Mouse (Mus musculus): ENCODE data around the gene Rac2. TPM values are rescaled to one million over a fixed set of nuclear protein-coding genes. Genes with fewer than 3 reads are reported as not detected.

Rac2 gene
- polyA plus RNA-seq, 1 experiment from 2014 or later = 7.6 TPM

- Histone ChIP-seq H3K9ac (ENCODE audit: low read depth, low read length) (no peak overlapping the region), H3K9me3 (ENCODE audit: control insufficient read depth, low read length) (no peaks in the 10 kb centered on the region), H3K36me3 (ENCODE audit: control insufficient read depth, insufficient read depth, low read length) (no peaks in the 10 kb centered on the region), H3K4me3 (ENCODE audit: low read length) (no peak overlapping the region), H3K27ac (ENCODE audit: low read depth, low read length) (no peak overlapping the region), H3K4me1 (ENCODE audit: control insufficient read depth, insufficient read depth, low read length) (peaks cover 14% of the 10 kb centered on the region), H3K4me2 (replicated peaks; ENCODE audit: low read depth, low read length) (no peak overlapping the region), H3K27me3 (ENCODE audit: control insufficient read depth, insufficient read depth, low read length) (no peaks in the 10 kb centered on the region)
- no peak for ATAC-seq (ENCODE audit: low FRiP score, low TSS enrichment)
- 69% methylated on average over 4 of the region's 4 CpGs for WGBS
Observed at GRCm38 (mm10) chr15:78576284-78576810, 3.8 kb upstream of the Rac2 start.

- H3K4me2 ChIP-seq (replicated peaks; ENCODE audit: low read depth, low read length) = no peak overlapping the region
- 94% methylated on average over 5 of the region's 5 CpGs for WGBS
- no peak overlapping the region for H3K4me3 ChIP-seq (ENCODE audit: low read length)
- no peaks in the 10 kb centered on the region for H3K36me3 ChIP-seq (ENCODE audit: control insufficient read depth, insufficient read depth, low read length)
- H3K9me3 ChIP-seq (ENCODE audit: control insufficient read depth, low read length) = no peaks in the 10 kb centered on the region
- no peak overlapping the region for H3K27ac ChIP-seq (ENCODE audit: low read depth, low read length)
- H3K9ac ChIP-seq (ENCODE audit: low read depth, low read length) = no peak overlapping the region
- no peaks in the 10 kb centered on the region for H3K4me1 ChIP-seq (ENCODE audit: control insufficient read depth, insufficient read depth, low read length)
- no peak for ATAC-seq (ENCODE audit: low FRiP score, low TSS enrichment)
- no peaks in the 10 kb centered on the region for H3K27me3 ChIP-seq (ENCODE audit: control insufficient read depth, insufficient read depth, low read length)
Observed at GRCm38 (mm10) chr15:78572270-78572600, 348 bp downstream of the Rac2 start.

GRCm38 (mm10) chr15:78571554-78572269 lies 871 bp downstream of the Rac2 start:
- H3K27me3 ChIP-seq (ENCODE audit: control insufficient read depth, insufficient read depth, low read length) = no peaks in the 10 kb centered on the region
- H3K4me1 ChIP-seq (ENCODE audit: control insufficient read depth, insufficient read depth, low read length) = no peaks in the 10 kb centered on the region
- no peak overlapping the region for H3K4me3 ChIP-seq (ENCODE audit: low read length)
- ATAC-seq (ENCODE audit: low FRiP score, low TSS enrichment) = no peak
- no peaks in the 10 kb centered on the region for H3K36me3 ChIP-seq (ENCODE audit: control insufficient read depth, insufficient read depth, low read length)
- H3K9me3 ChIP-seq (ENCODE audit: control insufficient read depth, low read length) = no peaks in the 10 kb centered on the region
- H3K4me2 ChIP-seq (replicated peaks; ENCODE audit: low read depth, low read length) = no peak overlapping the region
- H3K27ac ChIP-seq (ENCODE audit: low read depth, low read length) = no peak overlapping the region
- no peak overlapping the region for H3K9ac ChIP-seq (ENCODE audit: low read depth, low read length)
- WGBS = 51% methylated on average over 16 of the region's 16 CpGs

GRCm38 (mm10) chr15:78570170-78570569 lies 2.4 kb downstream of the Rac2 start:
- 96% methylated on average over 5 of the region's 5 CpGs for WGBS
- no peaks in the 10 kb centered on the region for H3K4me1 ChIP-seq (ENCODE audit: control insufficient read depth, insufficient read depth, low read length)
- H3K27me3 ChIP-seq (ENCODE audit: control insufficient read depth, insufficient read depth, low read length) = no peaks in the 10 kb centered on the region
- no peaks in the 10 kb centered on the region for H3K36me3 ChIP-seq (ENCODE audit: control insufficient read depth, insufficient read depth, low read length)
- H3K27ac ChIP-seq (ENCODE audit: low read depth, low read length) = no peak overlapping the region
- no peak overlapping the region for H3K4me2 ChIP-seq (replicated peaks; ENCODE audit: low read depth, low read length)
- H3K9me3 ChIP-seq (ENCODE audit: control insufficient read depth, low read length) = no peaks in the 10 kb centered on the region
- H3K9ac ChIP-seq (ENCODE audit: low read depth, low read length) = no peak overlapping the region
- H3K4me3 ChIP-seq (ENCODE audit: low read length) = no peak overlapping the region
- ATAC-seq (ENCODE audit: low FRiP score, low TSS enrichment) = no peak

- Histone ChIP-seq H3K27me3 (ENCODE audit: control insufficient read depth, insufficient read depth, low read length) (no peaks in the 10 kb centered on the region), H3K9ac (ENCODE audit: low read depth, low read length) (no peak overlapping the region), H3K4me3 (ENCODE audit: low read length) (no peak overlapping the region), H3K36me3 (ENCODE audit: control insufficient read depth, insufficient read depth, low read length) (no peaks in the 10 kb centered on the region), H3K9me3 (ENCODE audit: control insufficient read depth, low read length) (no peaks in the 10 kb centered on the region), H3K27ac (ENCODE audit: low read depth, low read length) (no peak overlapping the region), H3K4me2 (replicated peaks; ENCODE audit: low read depth, low read length) (no peak overlapping the region), H3K4me1 (ENCODE audit: control insufficient read depth, insufficient read depth, low read length) (no peaks in the 10 kb centered on the region)
- ATAC-seq (ENCODE audit: low FRiP score, low TSS enrichment) = no peak
- 74% methylated on average over 9 of the region's 9 CpGs for WGBS
Observed at GRCm38 (mm10) chr15:78567608-78568120, 4.9 kb downstream of the Rac2 start.

GRCm38 (mm10) chr15:78564764-78565435 lies 7.7 kb downstream of the Rac2 start:
- Histone ChIP-seq H3K4me3 (ENCODE audit: low read length) (no peak overlapping the region), H3K36me3 (ENCODE audit: control insufficient read depth, insufficient read depth, low read length) (no peaks in the 10 kb centered on the region), H3K27me3 (ENCODE audit: control insufficient read depth, insufficient read depth, low read length) (no peaks in the 10 kb centered on the region), H3K4me1 (ENCODE audit: control insufficient read depth, insufficient read depth, low read length) (no peaks in the 10 kb centered on the region), H3K9me3 (ENCODE audit: control insufficient read depth, low read length) (no peaks in the 10 kb centered on the region), H3K27ac (ENCODE audit: low read depth, low read length) (no peak overlapping the region), H3K9ac (ENCODE audit: low read depth, low read length) (no peak overlapping the region), H3K4me2 (replicated peaks; ENCODE audit: low read depth, low read length) (no peak overlapping the region)
- WGBS = 71% methylated on average over 11 of the region's 11 CpGs
- no peak for ATAC-seq (ENCODE audit: low FRiP score, low TSS enrichment)

GRCm38 (mm10) chr15:78563937-78564336 lies 8.6 kb downstream of the Rac2 start:
- Histone ChIP-seq H3K4me3 (ENCODE audit: low read length) (no peak overlapping the region), H3K9me3 (ENCODE audit: control insufficient read depth, low read length) (no peaks in the 10 kb centered on the region), H3K9ac (ENCODE audit: low read depth, low read length) (no peak overlapping the region), H3K36me3 (ENCODE audit: control insufficient read depth, insufficient read depth, low read length) (no peaks in the 10 kb centered on the region), H3K27me3 (ENCODE audit: control insufficient read depth, insufficient read depth, low read length) (no peaks in the 10 kb centered on the region), H3K4me2 (replicated peaks; ENCODE audit: low read depth, low read length) (no peak overlapping the region), H3K27ac (ENCODE audit: low read depth, low read length) (no peak overlapping the region), H3K4me1 (ENCODE audit: control insufficient read depth, insufficient read depth, low read length) (peaks cover 9% of the 10 kb centered on the region; the same call in 1 of the 2 replicates)
- no peak for ATAC-seq (ENCODE audit: low FRiP score, low TSS enrichment)
- WGBS = 68% methylated on average over 5 of the region's 5 CpGs

- H3K36me3 ChIP-seq (ENCODE audit: control insufficient read depth, insufficient read depth, low read length) = no peaks in the 10 kb centered on the region
- no peak overlapping the region for H3K4me2 ChIP-seq (replicated peaks; ENCODE audit: low read depth, low read length)
- 95% methylated on average over 3 of the region's 3 CpGs for WGBS
- no peak for ATAC-seq (ENCODE audit: low FRiP score, low TSS enrichment)
- no peak overlapping the region for H3K9ac ChIP-seq (ENCODE audit: low read depth, low read length)
- H3K4me1 ChIP-seq (ENCODE audit: control insufficient read depth, insufficient read depth, low read length) = peaks cover 11% of the 10 kb centered on the region; the same call in 1 of the 2 replicates
- no peaks in the 10 kb centered on the region for H3K27me3 ChIP-seq (ENCODE audit: control insufficient read depth, insufficient read depth, low read length)
- no peaks in the 10 kb centered on the region for H3K9me3 ChIP-seq (ENCODE audit: control insufficient read depth, low read length)
- H3K4me3 ChIP-seq (ENCODE audit: low read length) = no peak overlapping the region
- H3K27ac ChIP-seq (ENCODE audit: low read depth, low read length) = no peak overlapping the region
Observed at GRCm38 (mm10) chr15:78563344-78563743, 9.2 kb downstream of the Rac2 start.
